Mouse (Mus musculus) pancreas, adult 10 weeks (tissue): ENCODE measurements around the gene Rrp8. TPM values are rescaled to one million over a fixed set of nuclear protein-coding genes. Genes with fewer than 3 reads are reported as not detected.

Experiments used
- polyA plus RNA-seq: library from polyadenylated mRNA; stranded (reverse); fragments of 350-450 nt; fragmentation: Illumina TruSeq; extraction: RNeasy Lipid Tissue Mini Kit (QIAGEN cat#74804); gene quantifications from one replicate; pipeline ENCODE4 v1.2.3, GENCODE M21; 2015; ENCODE audit warnings: low read depth, low replicate concordance; ENCODE audit not compliant: insufficient read depth

Rrp8 gene
- 4.2 TPM for polyA plus RNA-seq

GRCm38 (mm10) chr7:105736911-105737521 is at the start of gene Rrp8:
Gene Rrp8 (minus strand): TSS chr7:105737385.

GRCm38 (mm10) chr7:105751491-105752433 is 14.6 kb upstream of the Rrp8 start, which contains the start of gene Tpp1:
Gene Tpp1 (minus strand): TSS chr7:105752235.

GRCm38 (mm10) chr7:105743926-105744590 is 6.9 kb upstream of the Rrp8 start, which contains the start of gene Taf10:
Gene Taf10 (minus strand): TSS chr7:105744361.

GRCm38 (mm10) chr7:105736264-105736901 is 802 bp downstream of the Rrp8 start, which contains the start of gene Ilk:
Gene Ilk (plus strand): TSS chr7:105736592.

Other genes with a start within 250 kb of the Rrp8 start
- gene Smpd1, start 183.0 kb downstream of the Rrp8 start, polyA plus RNA-seq = 10.9 TPM
- 3.9 TPM for gene Apbb1, start 155.7 kb downstream of the Rrp8 start, polyA plus RNA-seq
- gene Hpx, start 137.2 kb downstream of the Rrp8 start, polyA plus RNA-seq = not detected
- 22.4 TPM for gene Trim3, start 103.8 kb downstream of the Rrp8 start, polyA plus RNA-seq
- 41.8 TPM for gene Timm10b, start 97.3 kb downstream of the Rrp8 start, polyA plus RNA-seq
- 22.3 TPM for gene Arfip2, start 97.0 kb downstream of the Rrp8 start, polyA plus RNA-seq
- gene Gm45799, start 96.8 kb downstream of the Rrp8 start, polyA plus RNA-seq = 1.1 TPM
- 3.7 TPM for gene Dnhd1, start 86.6 kb downstream of the Rrp8 start, polyA plus RNA-seq
- gene Ilk, start 793 bp downstream of the Rrp8 start, polyA plus RNA-seq = 59.5 TPM
- 48.7 TPM for gene Taf10, start 7.0 kb upstream of the Rrp8 start, polyA plus RNA-seq
- gene Tpp1, start 14.8 kb upstream of the Rrp8 start, polyA plus RNA-seq = 22.7 TPM
- 1.7 TPM for gene Dchs1, start 50.3 kb upstream of the Rrp8 start, polyA plus RNA-seq
- gene Mrpl17, start 73.7 kb upstream of the Rrp8 start, polyA plus RNA-seq = 40.2 TPM
- gene Gm4070, start 216.6 kb upstream of the Rrp8 start, polyA plus RNA-seq = 4.0 TPM